Mouse (Mus musculus) MEL (cell line): ENCODE measurements around the gene Ssh2.

Source experiments
- CTCF ChIP-seq, 3 experiments: IDR thresholded peaks in 2 of 3; conservative IDR thresholded peaks in 1 of 3; 2 replicates each; pipeline ENCODE4 v1.5.1; 2011 to 2012; ENCODE audit warnings: low read length in 3 of 3, low read depth in 2 of 3, mild to moderate bottlenecking in 2 of 3, improper control_type of control experiment in 1 of 3, inconsistent platforms in 1 of 3, mixed read lengths in 1 of 3, moderate library complexity in 1 of 3; ENCODE audit not compliant: control insufficient read depth in 1 of 3, insufficient read depth in 1 of 3, poor library complexity in 1 of 3, severe bottlenecking in 1 of 3
- GABPA ChIP-seq: IDR thresholded peaks from 2 replicates; pipeline ENCODE4 v1.6.1; 2012; ENCODE audit warnings: low read depth, mild to moderate bottlenecking, inconsistent platforms, low read length, improper control_type of control experiment, moderate library complexity
- MAZ ChIP-seq: IDR thresholded peaks from 2 replicates; pipeline ENCODE4 v1.6.1; 2012; ENCODE audit warnings: low read depth, mild to moderate bottlenecking, inconsistent platforms, low read length, improper control_type of control experiment

DNA sequence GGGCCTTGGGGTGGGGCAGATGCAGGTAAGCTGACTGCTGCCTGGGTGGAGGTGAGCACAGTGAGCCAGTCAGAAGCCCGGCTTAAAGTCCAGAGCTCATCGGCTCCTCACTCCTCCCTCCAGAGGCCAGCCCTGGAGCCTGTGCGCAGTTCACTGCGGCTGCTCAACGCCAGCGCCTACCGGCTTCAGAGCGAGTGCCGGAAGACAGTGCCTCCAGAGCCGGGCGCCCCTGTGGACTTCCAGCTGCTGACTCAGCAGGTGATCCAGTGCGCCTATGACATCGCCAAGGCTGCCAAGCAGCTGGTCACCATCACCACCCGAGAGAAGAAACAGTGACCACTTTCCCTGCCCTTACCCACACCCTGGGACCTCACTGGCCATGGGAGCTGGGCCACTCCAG, 290.2 kb downstream of the Ssh2 start:
- TF ChIP-seq CTCF (IDR thresholded peaks at IDR 0.05 in 2 of 3, conservative IDR thresholded peaks at IDR 0.05 in 1 of 3; ENCODE audit: control insufficient read depth in 1 of 3, insufficient read depth in 1 of 3, low read depth in 2 of 3, low read length in 3 of 3, poor library complexity in 1 of 3, severe bottlenecking in 1 of 3) (no peak), GABPA (no peak), MAZ (no peak)
